ENCODE assay signal across 11 mouse cellular contexts in genomic region chr6:97916386-97916903, GRCm38 (mm10).
DNase-seq lines count a peak whose midpoint lies in the region; ATAC-seq lines count a peak whose summit lies in the region.
"Had no signal": no experiment of that assay in that cellular context is flagged by ENCODE, and none has a peak within 500 bp of the region (broad histone marks: within the 10 kb centered on the region; RNA-seq: fewer than 3 reads in every experiment).

No protein-coding gene starts in this region.

- intact Hi-C loops in heart, postnatal 10 days (cut with DNase I), result loop anchor here (5.0 kb wide), 1 partner anchor 86 kb away; no protein-coding TSS in a partner anchor
- intact Hi-C loops in left cerebral cortex, postnatal 14 days (cut with DNase I), result no loop called here

- no peak for DNase-seq in cerebellum, postnatal 4 days (ENCODE audit: low spot score in 2 of 2)
- peak; percentile 25 for DNase-seq in kidney, postnatal 14 days
- DNase-seq in kidney, adult 11 months, result no peak
- DNase-seq in cerebellum, postnatal 14 days, result peak; percentile 53 to 67
- peak; percentile 38 to 44 for DNase-seq in heart, postnatal 10 days
- no peak for DNase-seq in left cerebral cortex, postnatal 14 days (ENCODE audit: low spot score in 2 of 2)
- DNase-seq: adrenal gland, postnatal 36 days had no signal

- no peaks in the 10 kb centered on the region for H3K9me3 ChIP-seq in intestine, embryonic 15.5 days
- H3K9me3 ChIP-seq: liver, embryonic 12.5 days; neural tube, embryonic 15.5 days had no signal

- no peak overlapping the region for H3K9ac ChIP-seq in intestine, embryonic 15.5 days
- H3K9ac ChIP-seq: liver, embryonic 12.5 days; neural tube, embryonic 15.5 days had no signal

- H3K4me1 ChIP-seq in intestine, embryonic 15.5 days (replicated peaks), result no peaks in the 10 kb centered on the region; the same call in 1 of the 2 replicates
- H3K4me1 ChIP-seq: liver, embryonic 12.5 days; neural tube, embryonic 15.5 days had no signal

- H3K4me3 ChIP-seq in intestine, embryonic 15.5 days (replicated peaks), result no peak overlapping the region
- H3K4me3 ChIP-seq: liver, embryonic 12.5 days; neural tube, embryonic 15.5 days had no signal

- WGBS in intestine, embryonic 15.5 days, result 82% methylated on average over 7 of the region's 7 CpGs

- no peak overlapping the region for H3K27ac ChIP-seq in intestine, embryonic 15.5 days
- H3K27ac ChIP-seq: liver, embryonic 12.5 days; neural tube, embryonic 15.5 days had no signal

- H3K36me3 ChIP-seq in intestine, embryonic 15.5 days, result no peaks in the 10 kb centered on the region
- H3K36me3 ChIP-seq: liver, embryonic 12.5 days; neural tube, embryonic 15.5 days had no signal

- no peaks in the 10 kb centered on the region for H3K27me3 ChIP-seq in intestine, embryonic 15.5 days (replicated peaks)
- H3K27me3 ChIP-seq: liver, embryonic 12.5 days; neural tube, embryonic 15.5 days had no signal

- ATAC-seq in cerebellum, adult (ENCODE audit: insufficient number of reproducible peaks, low FRiP score, low TSS enrichment), result peak; percentile 53; the same call in 1 of the 2 replicates
- ATAC-seq in intestine, embryonic 15.5 days, result no peak
- ATAC-seq: liver, embryonic 12.5 days had no signal

- H3K4me2 ChIP-seq in intestine, embryonic 15.5 days (replicated peaks), result no peak overlapping the region
- H3K4me2 ChIP-seq: liver, embryonic 12.5 days; neural tube, embryonic 15.5 days had no signal

Comparison
In these comparisons a context has a peak if more than half of its experiments do, and no peak if none do; other contexts are left out.
1. DNase-seq: peak in kidney, postnatal 14 days (single experiment), cerebellum, postnatal 14 days (2 of 2) and heart, postnatal 10 days (2 of 2); none in cerebellum, postnatal 4 days (0 of 2), kidney, adult 11 months (single experiment) and left cerebral cortex, postnatal 14 days (0 of 2).